Mouse (Mus musculus) layer of hippocampus, adult 2 months (tissue): ENCODE data around the gene Prkar1b. TPM values are rescaled to one million over a fixed set of nuclear protein-coding genes. Genes with fewer than 3 reads are reported as not detected.

ENCODE experiments used
- DNase-seq, 2 experiments: peaks; one replicate each; pipeline ENCODE4 v3.0.0; 2022; ENCODE audit warnings: low spot score in 2 of 2
- H3K27ac ChIP-seq: fragments of 200-600 bp; 2 replicates; pipeline ENCODE4 v1.8.1; 2022
- H3K4me3 ChIP-seq: fragments of 200-600 bp; 2 replicates; pipeline ENCODE4 v1.8.1; 2022; ENCODE audit warnings: mild to moderate bottlenecking
- CTCF ChIP-seq: fragments of 200-600 bp; conservative IDR thresholded peaks from 2 replicates; pipeline ENCODE4 v1.8.1; 2022; ENCODE audit warnings: antibody characterized with exemption, mild to moderate bottlenecking, moderate library complexity
- total RNA-seq, 2 experiments: library from RNA; stranded (reverse); gene quantifications; 2 replicates each; pipeline ENCODE4 v1.2.3; 2021

Gene Prkar1b
- total RNA-seq, 2 experiments from 2014 or later, result 393 to 425 TPM

GRCm38 (mm10) chr5:139060460-139061051 is 89.2 kb downstream of the Prkar1b start:
- Histone ChIP-seq H3K27ac (no peak overlapping the region), H3K4me3 (no peak overlapping the region)
- no peak for DNase-seq
- TF ChIP-seq CTCF, result no peak

- TF ChIP-seq CTCF, result no peak
- DNase-seq, result no peak
- H3K27ac ChIP-seq, result no peak overlapping the region
- H3K4me3 ChIP-seq, result no peak overlapping the region
Measured at GRCm38 (mm10) chr5:139053176-139053575, 96.6 kb downstream of the Prkar1b start.

GRCm38 (mm10) chr5:139051276-139051675 is 98.5 kb downstream of the Prkar1b start:
- peak; percentile 38 to 70 for DNase-seq
- no peak for TF ChIP-seq CTCF
- Histone ChIP-seq H3K4me3 (no peak overlapping the region), H3K27ac (peak overlapping the region; percentile 51; the same call in 1 of the 2 replicates)

- H3K27ac ChIP-seq, result no peak overlapping the region
- peak in 1 of 2 experiments; percentile 19 for DNase-seq
- no peak overlapping the region for H3K4me3 ChIP-seq
- no peak for TF ChIP-seq CTCF
Measured at GRCm38 (mm10) chr5:139049367-139049766, 100.4 kb downstream of the Prkar1b start.

GRCm38 (mm10) chr5:139047171-139047570 is 102.6 kb downstream of the Prkar1b start:
- no peak overlapping the region for H3K4me3 ChIP-seq
- DNase-seq, result no peak
- H3K27ac ChIP-seq, result no peak overlapping the region
- TF ChIP-seq CTCF, result no peak

- TF ChIP-seq CTCF, result no peak
- DNase-seq, result no peak
Measured at GRCm38 (mm10) chr5:139046636-139047035, 103.2 kb downstream of the Prkar1b start.

GRCm38 (mm10) chr5:139043546-139043945 is 106.3 kb downstream of the Prkar1b start:
- no peak for TF ChIP-seq CTCF
- Histone ChIP-seq H3K4me3 (no peak overlapping the region), H3K27ac (no peak overlapping the region)
- DNase-seq, result no peak

More at GRCm38 (mm10) chr5:139046636-139047035, 103.2 kb downstream of the Prkar1b start:
- Histone ChIP-seq H3K27ac (no peak overlapping the region), H3K4me3 (no peak overlapping the region)

- no peak overlapping the region for H3K27ac ChIP-seq
- no peak for TF ChIP-seq CTCF
- H3K4me3 ChIP-seq, result no peak overlapping the region
- no peak for DNase-seq
Measured at GRCm38 (mm10) chr5:139042299-139042698, 107.5 kb downstream of the Prkar1b start.

GRCm38 (mm10) chr5:139035171-139035570 is 114.6 kb downstream of the Prkar1b start:
- TF ChIP-seq CTCF, result no peak
- no peak overlapping the region for H3K27ac ChIP-seq

GRCm38 (mm10) chr5:139034746-139035145 is 115.1 kb downstream of the Prkar1b start:
- DNase-seq, result no peak
- TF ChIP-seq CTCF, result no peak
- H3K4me3 ChIP-seq, result no peak overlapping the region
- H3K27ac ChIP-seq, result no peak overlapping the region

More at GRCm38 (mm10) chr5:139035171-139035570, 114.6 kb downstream of the Prkar1b start:
- DNase-seq, result no peak
- no peak overlapping the region for H3K4me3 ChIP-seq

- TF ChIP-seq CTCF, result no peak
- Histone ChIP-seq H3K4me3 (no peak overlapping the region), H3K27ac (no peak overlapping the region)
- DNase-seq, result peak in 1 of 2 experiments; percentile 17
Measured at GRCm38 (mm10) chr5:139033406-139034317, 116.1 kb downstream of the Prkar1b start.

GRCm38 (mm10) chr5:139027603-139028002 is 122.2 kb downstream of the Prkar1b start:
- DNase-seq, result no peak
- Histone ChIP-seq H3K27ac (no peak overlapping the region), H3K4me3 (no peak overlapping the region)
- TF ChIP-seq CTCF, result no peak

GRCm38 (mm10) chr5:139024351-139025105 is 125.3 kb downstream of the Prkar1b start:
- no peak overlapping the region for H3K4me3 ChIP-seq
- H3K27ac ChIP-seq, result no peak overlapping the region; the same call in 1 of the 2 replicates
- DNase-seq, result peak in 1 of 2 experiments; percentile 11
- peak; percentile 47 for TF ChIP-seq CTCF
